7 mouse cellular contexts compared by ENCODE assay signal in genomic region chr7:132673931-132674755, GRCm38 (mm10).
DNase-seq lines count a peak whose midpoint lies in the region; TF ChIP-seq lines count a peak whose summit lies in the region.

No protein-coding gene starts in this region.

- peak; percentile 91 for DNase-seq in ES-CJ7 (ENCODE audit: low read depth, low spot score)
- peak; percentile 11 for DNase-seq in WW6 (ENCODE audit: low read depth, low spot score)
- DNase-seq in gastrocnemius, postnatal 14 days = peak; percentile 88
- DNase-seq in kidney, adult 2 months = peak; percentile 63
- DNase-seq in mesoderm, embryonic 11.5 days (ENCODE audit: low read depth, low spot score) = peak; percentile 53
- DNase-seq in spleen, postnatal 36 days (ENCODE audit: low spot score in 2 of 2) = no peak
- no peak for DNase-seq in spleen, postnatal 14 days (ENCODE audit: low spot score in 2 of 2)

- H3K4me3 ChIP-seq in kidney, adult 2 months (ENCODE audit: insufficient read depth, low read depth, low read length) = no peak overlapping the region

- TF ChIP-seq POLR2A in kidney, adult 2 months (IDR thresholded peaks at IDR 0.05; ENCODE audit: low read depth, low read length) = no peak

- H3K27me3 ChIP-seq in kidney, adult 2 months (replicated peaks; ENCODE audit: control insufficient read depth, insufficient read depth, low read length) = no peaks in the 10 kb centered on the region

- intact Hi-C loops in gastrocnemius, postnatal 14 days (cut with DNase I; ENCODE audit: low total_unique reads) = no loop called here

- H3K36me3 ChIP-seq in kidney, adult 2 months (ENCODE audit: control insufficient read depth, insufficient read depth, low read length) = no peaks in the 10 kb centered on the region

- peaks cover 12% of the 10 kb centered on the region for H3K4me1 ChIP-seq in kidney, adult 2 months (ENCODE audit: control insufficient read depth, insufficient read depth, low read length)

- TF ChIP-seq CTCF in kidney, adult 2 months (conservative IDR thresholded peaks at IDR 0.05; ENCODE audit: insufficient read depth, insufficient read length, low read depth, low read length) = peak; percentile 60

- WGBS in kidney, adult 2 months = 48% methylated on average over 17 of the region's 17 CpGs

- H3K27ac ChIP-seq in kidney, adult 2 months (ENCODE audit: insufficient read depth, low read depth, low read length) = 0 out of 2 replicates have a peak overlapping the region, but pooled peaks have one; percentile 9

Comparison
In these comparisons a context has a peak if more than half of its experiments do, and no peak if none do; other contexts are left out.
1. DNase-seq: peak in ES-CJ7 (single experiment), WW6 (single experiment), gastrocnemius, postnatal 14 days (single experiment), kidney, adult 2 months (single experiment) and mesoderm, embryonic 11.5 days (single experiment); none in spleen, postnatal 36 days (0 of 2) and spleen, postnatal 14 days (0 of 2).